Mouse (Mus musculus): ENCODE results near the gene Tbc1d1.
"Not testable (repeated sequence)": the region's sequence is repeated elsewhere in the genome, so short reads cannot be mapped to it uniquely, and the experiment has no call there.

Tbc1d1 gene

GRCm38 (mm10) chr5:64324353-64324752 lies 168.2 kb downstream of the Tbc1d1 start:
- peak; percentile 54 to 72 for DNase-seq

GRCm38 (mm10) chr5:64324920-64325319 lies 168.8 kb downstream of the Tbc1d1 start:
- DNase-seq = no peak

GRCm38 (mm10) chr5:64325741-64326355 lies 169.7 kb downstream of the Tbc1d1 start:
- peak in 1 of 2 experiments; percentile 51 for DNase-seq

- peak; percentile 79 to 91 for DNase-seq
These were observed 170.5 kb downstream of the Tbc1d1 start for GRCm38 (mm10) chr5:64326427-64327181.

- DNase-seq = peak; percentile 37 to 38
These were observed 171.3 kb downstream of the Tbc1d1 start for GRCm38 (mm10) chr5:64327212-64327902.

GRCm38 (mm10) chr5:64336767-64337408 lies 180.8 kb downstream of the Tbc1d1 start:
- DNase-seq = peak; percentile 87 to 91

- DNase-seq = peak; percentile 41 to 48
These were observed 182.7 kb downstream of the Tbc1d1 start for GRCm38 (mm10) chr5:64338795-64339194.

GRCm38 (mm10) chr5:64340366-64340765 lies 184.3 kb downstream of the Tbc1d1 start:
- no peak for DNase-seq

GRCm38 (mm10) chr5:64341671-64342070 lies 185.6 kb downstream of the Tbc1d1 start:
- DNase-seq = no peak

GRCm38 (mm10) chr5:64342138-64342537 lies 186.0 kb downstream of the Tbc1d1 start:
- no peak for DNase-seq

- DNase-seq = peak; percentile 64 to 76
These were observed 188.0 kb downstream of the Tbc1d1 start for GRCm38 (mm10) chr5:64343972-64344700.

- DNase-seq = peak; percentile 85 to 94
These were observed 189.2 kb downstream of the Tbc1d1 start for GRCm38 (mm10) chr5:64345181-64345735.

- DNase-seq = no peak
These were observed 189.7 kb downstream of the Tbc1d1 start for GRCm38 (mm10) chr5:64345761-64346160.

GRCm38 (mm10) chr5:64346343-64346885 lies 190.3 kb downstream of the Tbc1d1 start:
- no peak for DNase-seq

- no peak for DNase-seq
These were observed 192.1 kb downstream of the Tbc1d1 start for GRCm38 (mm10) chr5:64348166-64348565.

GRCm38 (mm10) chr5:64348780-64349179 lies 192.7 kb downstream of the Tbc1d1 start:
- peak; percentile 85 to 89 for DNase-seq

GRCm38 (mm10) chr5:64351968-64352367 lies 195.9 kb downstream of the Tbc1d1 start:
- no peak for DNase-seq

GRCm38 (mm10) chr5:64358639-64359584 lies 202.8 kb downstream of the Tbc1d1 start:
- no peak for DNase-seq

GRCm38 (mm10) chr5:64360147-64360875 lies 204.2 kb downstream of the Tbc1d1 start:
- DNase-seq = no peak

GRCm38 (mm10) chr5:64360876-64361268 lies 204.8 kb downstream of the Tbc1d1 start:
- DNase-seq = not testable (repeated sequence)
